Mouse (Mus musculus): ENCODE data around the gene Pafah1b3.

The Pafah1b3 gene

DNA sequence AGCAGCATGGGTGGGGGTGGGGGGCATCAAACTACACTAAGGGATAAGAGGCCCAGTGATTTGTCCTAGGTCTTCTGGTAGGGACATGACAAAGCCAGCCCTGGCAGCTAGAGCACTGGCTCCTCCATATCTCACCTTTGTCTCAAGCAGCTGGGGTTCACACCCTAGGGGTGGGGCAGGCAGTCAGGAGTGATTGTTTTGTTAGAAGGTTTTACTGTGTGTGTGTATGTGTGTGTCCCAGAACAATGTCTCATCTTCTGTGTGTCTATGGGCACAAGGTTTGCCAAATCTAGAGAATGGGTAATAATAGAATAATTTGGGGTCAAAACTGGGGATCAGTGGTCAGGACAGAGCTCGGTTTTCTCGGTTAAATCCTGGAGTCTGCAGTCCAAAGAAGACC, 7.7 kb upstream of the Pafah1b3 start:
- no peak for DNase-seq

DNA sequence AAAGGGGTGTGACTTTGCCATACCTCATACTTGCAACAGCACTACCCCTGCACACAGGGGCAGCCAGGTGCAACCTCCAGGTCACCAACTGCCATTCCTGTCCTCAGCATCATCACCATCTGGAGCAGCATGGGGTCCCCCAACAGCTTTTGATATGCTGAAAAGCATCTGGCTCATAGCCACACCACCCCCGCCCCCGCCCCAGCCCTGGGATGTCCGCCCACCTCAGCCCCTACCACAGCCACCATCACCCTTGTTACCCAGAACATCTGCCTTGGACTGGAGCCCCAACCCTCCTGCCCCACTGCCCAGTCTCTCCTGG, 5.9 kb upstream of the Pafah1b3 start:
- no peak for DNase-seq

GRCm38 (mm10) chr7:25303003-25303684, 5.4 kb upstream of the Pafah1b3 start:
- no peak for DNase-seq

DNA sequence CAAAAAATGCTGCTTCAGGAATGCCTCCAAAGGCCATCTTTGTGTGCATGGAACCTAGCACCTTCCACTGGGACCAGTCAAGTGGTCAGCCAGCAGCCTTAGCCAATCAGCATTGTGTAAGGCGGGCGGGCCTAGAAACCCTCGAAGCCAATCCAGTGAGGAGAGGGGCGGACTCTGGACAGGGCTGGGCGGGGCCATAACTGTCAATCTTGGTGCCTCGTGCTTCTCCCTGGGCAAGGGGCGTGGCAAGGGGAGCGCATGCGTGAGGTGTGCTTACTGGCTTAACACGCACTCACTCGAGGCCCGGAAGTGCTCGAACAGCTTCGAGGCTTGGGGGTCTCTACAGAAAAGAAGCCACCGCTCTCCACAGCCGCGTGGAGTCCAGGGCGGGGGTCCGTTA, 3.3 kb upstream of the Pafah1b3 start, which contains the start of gene Prr19:
Gene Prr19, plus strand, starts transcription at position 349 of the 400 bp plus-strand sequence.
- peak; percentile 57 for DNase-seq

DNA sequence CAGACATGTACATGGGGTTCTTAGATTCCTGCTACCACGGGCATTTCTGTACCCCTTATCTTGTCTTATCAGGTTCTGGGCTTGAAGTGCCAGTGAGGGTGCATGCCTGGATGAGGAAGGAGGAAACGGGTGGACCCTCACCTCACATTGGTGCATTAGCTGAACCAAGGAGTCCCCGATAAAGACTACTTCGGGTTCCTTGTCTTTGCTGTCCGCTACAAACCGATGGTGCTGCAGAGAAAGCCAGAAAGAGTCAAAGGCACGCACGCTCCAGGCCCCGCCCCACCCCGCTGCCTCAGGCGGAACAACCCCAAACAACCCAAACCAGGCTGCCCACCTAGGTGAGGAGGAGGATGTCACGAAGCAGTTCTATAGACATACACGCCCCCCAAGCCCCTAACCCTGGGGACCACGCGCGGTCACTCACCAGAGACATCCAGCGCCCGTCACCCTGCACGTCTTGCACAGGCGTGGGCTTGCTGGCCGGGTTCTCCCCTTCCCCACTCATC, 787 bp downstream of the Pafah1b3 start:
- DNase-seq, result peak; percentile 53

DNA sequence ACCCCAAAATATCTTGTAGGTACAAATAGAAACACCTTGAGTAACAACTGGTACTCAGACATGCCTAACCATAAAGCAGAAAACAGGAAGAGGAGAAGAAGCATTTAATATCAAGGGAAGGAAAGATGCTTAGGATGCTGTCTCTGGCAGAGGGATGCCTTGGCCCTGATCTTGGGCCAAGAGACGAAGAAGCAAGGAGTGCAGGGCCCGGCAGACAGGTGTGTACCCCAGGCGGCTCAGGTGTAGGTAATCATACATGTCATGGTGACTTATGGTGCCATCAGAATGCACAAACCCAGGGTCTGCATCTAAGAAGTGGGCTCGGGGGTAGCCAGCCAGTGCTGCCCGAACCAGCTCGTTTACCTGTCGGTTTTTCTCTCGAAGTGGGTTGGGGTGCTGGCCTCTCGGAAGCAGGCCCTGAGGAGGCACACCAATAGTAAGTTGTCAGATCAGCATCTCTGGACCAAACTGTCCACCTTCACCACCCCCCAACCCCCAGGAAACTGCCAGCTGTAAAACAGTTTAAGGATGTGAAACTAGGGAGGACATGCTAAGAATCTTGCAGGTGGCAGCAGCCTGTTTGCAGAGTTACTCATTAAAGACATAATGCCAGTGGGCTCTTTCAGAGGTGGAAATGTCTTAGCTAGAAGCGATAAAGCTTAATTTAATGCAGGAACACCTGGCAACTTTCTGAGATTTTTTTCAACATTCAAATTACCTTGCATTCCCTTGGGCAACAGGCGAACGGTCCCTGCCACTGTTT, 2.6 kb downstream of the Pafah1b3 start:
- peak; percentile 2 for DNase-seq

DNA sequence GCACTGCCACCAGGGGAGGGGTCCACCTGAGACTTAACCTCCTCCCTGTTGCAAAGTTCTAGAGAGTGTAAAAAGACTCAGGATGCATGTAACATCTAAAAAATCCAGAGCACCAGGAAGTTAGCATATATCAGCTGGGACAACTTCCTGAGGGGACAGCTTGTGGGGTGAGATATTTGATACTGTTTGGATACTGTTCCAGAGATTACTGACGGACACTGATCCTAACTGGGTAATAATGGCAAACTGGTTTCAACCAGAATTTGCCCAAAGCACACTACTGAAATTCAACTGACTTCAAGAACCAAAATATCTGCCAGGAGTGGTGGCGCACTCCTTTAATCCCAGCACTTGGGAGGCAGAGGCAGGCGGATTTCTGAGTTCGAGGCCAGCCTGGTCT, 3.3 kb downstream of the Pafah1b3 start:
- DNase-seq, result no peak

DNA sequence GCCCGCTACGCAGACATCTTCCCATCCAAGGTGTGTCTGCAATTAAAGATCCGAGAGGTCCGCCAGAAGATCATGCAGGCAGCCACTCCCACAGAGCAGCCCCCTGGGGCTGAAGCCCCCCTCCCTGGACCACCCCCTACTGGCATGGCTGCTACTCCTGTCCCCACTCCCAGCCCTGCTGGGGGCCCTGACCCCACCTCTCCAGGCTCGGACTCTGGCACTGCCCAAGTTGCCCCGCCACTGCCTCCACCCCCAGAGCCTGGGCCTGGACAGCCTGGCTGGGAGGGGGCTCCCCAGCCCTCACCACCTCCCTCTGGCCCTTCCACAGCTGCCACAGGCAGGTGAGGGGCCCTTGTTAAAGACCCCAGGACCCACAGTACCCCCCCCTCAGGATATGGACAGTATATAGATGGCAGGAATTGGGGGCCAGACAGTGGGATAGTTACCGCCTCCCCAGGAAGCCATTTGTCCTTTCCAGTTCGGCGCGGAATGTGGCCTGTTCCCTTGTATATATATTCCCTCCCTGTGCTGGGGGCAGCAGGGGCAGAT, 4.5 kb downstream of the Pafah1b3 start:
- DNase-seq, result peak; percentile 4

- DNase-seq, result peak; percentile 19
Measured at GRCm38 (mm10) chr7:25292107-25292506, 5.7 kb downstream of the Pafah1b3 start.

DNA sequence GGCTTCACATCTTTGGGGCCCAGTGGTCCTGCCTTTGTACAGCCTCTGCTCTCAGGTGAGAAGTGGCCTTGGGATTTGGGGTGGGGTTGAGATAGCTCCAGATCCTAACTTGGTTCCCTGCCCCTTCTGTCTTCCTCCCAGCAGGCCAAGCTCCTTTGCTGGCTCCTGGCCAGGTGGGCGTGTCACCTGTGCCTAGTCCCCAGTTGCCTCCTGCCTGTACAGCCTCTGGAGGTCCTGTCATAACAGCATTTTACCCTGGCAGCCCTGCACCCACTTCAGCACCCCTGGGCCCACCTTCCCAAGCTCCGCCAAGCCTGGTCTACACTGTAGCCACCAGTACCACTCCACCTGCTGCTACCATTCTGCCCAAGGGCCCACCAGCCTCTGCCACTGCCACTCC, 6.9 kb downstream of the Pafah1b3 start:
- DNase-seq, result peak; percentile 57

- no peak for DNase-seq
Measured at GRCm38 (mm10) chr7:25290463-25290862, 7.3 kb downstream of the Pafah1b3 start.

GRCm38 (mm10) chr7:25289925-25290324, 7.9 kb downstream of the Pafah1b3 start:
- DNase-seq, result peak; percentile 3

DNA sequence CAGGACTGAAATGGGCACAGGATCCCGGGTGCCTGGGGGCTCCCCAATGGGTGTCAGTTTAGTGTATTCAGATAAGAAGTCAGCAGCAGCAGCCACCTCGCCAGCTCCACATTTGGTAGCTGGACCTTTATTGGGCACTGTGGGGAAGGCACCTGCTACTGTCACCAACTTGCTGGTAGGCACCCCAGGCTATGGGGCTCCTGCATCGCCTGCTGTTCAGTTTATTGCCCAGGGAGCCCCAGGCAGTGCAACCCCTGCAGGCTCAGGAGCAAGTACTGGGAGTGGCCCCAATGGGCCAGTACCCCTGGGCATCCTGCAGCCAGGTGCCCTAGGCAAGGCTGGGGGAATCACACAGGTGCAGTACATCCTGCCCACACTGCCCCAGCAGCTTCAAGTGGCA, 9.1 kb downstream of the Pafah1b3 start:
- DNase-seq, result no peak

GRCm38 (mm10) chr7:25288011-25288410, 9.8 kb downstream of the Pafah1b3 start:
- DNase-seq, result no peak

DNA sequence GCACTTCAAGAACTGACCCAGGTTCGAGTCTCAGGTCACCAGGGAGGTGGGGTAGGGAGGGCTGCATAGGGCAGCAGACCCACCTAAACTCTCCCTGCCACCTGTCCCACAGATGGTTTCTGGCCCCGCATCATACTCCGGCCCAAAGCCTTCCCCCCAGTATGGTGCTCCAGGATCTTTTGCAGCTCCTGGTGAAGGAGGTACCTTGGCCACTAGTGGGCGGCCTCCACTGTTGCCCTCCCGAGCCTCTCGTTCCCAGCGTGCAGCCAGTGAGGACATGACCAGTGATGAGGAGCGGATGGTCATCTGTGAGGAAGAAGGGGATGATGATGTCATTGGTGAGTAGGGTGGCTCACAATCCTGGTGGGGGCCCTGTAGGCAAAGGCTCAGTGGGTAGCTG, 10.8 kb downstream of the Pafah1b3 start:
- DNase-seq, result peak; percentile 4

DNA sequence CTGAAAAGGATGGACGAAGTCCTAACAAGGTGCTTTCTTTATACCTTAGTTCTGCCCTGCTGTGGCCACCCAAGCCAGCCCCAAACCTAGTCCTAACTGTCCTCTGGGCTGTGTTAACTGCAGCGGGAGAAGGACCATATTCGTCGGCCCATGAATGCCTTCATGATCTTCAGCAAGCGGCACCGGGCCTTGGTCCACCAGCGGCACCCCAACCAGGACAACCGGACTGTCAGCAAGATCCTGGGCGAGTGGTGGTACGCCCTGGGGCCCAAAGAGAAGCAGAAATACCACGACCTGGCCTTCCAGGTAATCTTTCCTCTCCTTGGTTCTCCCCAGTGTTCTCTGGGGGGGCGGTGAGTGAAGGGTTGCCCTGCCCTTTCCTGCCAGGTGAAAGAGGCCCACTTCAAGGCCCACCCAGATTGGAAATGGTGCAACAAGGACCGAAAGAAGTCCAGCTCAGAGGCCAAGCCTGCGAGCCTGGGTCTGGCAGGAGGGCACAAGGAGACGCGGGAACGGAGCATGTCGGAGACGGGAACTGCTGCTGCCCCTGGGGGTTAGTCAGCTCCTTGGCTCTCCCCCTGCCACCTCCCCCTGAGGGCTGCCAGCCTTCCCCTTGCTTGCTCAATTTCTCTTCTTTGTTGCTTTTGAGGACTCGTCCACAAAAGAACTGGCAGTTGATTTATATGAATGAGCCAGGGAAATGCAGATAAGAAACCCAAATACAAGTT, 12.1 kb downstream of the Pafah1b3 start:
- no peak for DNase-seq

GRCm38 (mm10) chr7:25284766-25285165, 13.0 kb downstream of the Pafah1b3 start:
- peak; percentile 13 for DNase-seq

DNA sequence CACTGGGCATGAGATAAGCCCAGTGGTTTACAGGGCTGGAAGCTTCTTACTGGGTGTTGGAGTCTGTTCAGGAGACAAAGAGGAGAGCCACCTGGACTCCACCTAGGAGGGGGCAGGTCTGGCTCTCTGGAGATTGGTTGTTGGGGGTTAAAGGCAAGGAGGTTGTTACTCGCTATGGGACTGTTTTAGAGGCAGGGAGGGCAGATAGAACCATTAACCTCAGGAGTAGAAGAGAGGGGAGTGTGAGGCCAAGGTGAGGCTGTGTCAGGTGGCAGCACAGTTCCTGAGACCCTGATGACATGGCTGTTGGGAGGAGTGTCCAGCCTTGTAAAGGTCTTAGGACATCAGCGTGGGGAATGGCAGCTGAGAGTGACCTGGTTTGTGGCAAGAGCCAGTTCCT, 13.6 kb downstream of the Pafah1b3 start:
- DNase-seq, result peak; percentile 3

GRCm38 (mm10) chr7:25283637-25284036, 14.1 kb downstream of the Pafah1b3 start:
- peak; percentile 26 for DNase-seq

DNA sequence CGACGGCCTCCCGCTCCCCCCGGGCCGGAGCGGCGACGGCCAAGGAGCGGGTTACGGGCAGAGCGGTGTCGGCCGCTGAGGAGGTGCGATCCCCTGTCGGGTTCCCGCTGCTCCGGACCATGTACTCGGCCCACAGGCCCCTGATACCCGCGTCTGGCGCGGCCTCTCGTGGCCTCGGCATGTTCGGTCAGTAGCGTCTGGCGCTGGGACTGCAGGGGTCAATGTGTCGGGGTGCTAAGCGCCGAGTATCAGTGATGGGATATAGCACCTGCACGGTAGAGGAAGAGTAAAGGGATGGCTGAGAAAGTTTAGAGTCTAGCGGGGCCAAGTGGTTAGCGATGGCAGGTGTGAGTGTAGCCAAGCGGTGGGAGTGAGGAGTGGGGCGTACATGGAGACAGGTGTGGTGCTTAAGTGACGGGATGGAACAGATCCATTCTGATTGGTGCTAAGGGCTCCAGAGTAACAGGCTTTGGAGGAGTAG, 15.0 kb downstream of the Pafah1b3 start:
- peak; percentile 64 for DNase-seq

DNA sequence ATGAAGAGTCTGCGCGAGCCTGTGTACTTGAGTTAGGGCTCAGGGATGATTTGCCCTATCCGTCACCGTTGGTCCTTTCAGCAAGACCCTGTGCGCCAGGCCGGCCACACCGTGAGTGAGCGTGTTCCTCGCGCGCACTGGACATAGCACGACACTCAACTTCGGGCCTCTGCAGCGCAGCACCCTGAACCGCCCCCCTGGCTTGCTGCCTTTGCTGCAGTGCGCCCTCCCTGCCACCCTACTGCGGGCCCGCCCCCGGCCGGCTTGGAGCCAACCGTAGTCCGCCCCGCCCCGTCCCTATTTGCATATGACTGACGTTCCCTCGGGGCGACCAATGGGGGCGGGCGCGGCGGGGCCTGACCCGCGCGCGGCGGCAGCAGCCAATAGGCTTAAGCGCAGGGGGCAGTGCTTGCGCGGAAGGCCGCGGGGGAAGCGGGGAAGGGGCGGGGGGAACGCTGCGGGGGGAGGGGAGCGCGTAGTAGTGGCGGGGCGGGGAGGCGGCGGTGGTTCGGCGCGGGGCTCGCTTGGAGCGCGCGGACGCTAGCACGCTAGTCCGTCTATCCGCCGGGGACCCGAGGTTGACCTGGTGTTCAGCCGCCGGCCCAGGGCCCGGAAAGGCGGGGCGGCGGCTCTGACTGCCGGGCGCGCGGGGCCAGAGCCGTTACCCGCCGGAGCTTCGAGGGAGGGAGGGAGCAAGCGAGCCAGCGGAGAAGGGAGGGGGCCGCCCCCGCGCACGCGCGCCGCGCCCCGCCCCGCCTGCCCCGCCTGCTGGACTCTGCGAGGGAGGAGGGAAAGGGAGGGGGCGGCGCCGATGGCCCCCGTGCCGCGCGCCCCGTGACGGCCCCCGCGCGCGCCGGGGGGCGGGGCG, 15.8 kb downstream of the Pafah1b3 start:
- DNase-seq, result peak; percentile 99

DNA sequence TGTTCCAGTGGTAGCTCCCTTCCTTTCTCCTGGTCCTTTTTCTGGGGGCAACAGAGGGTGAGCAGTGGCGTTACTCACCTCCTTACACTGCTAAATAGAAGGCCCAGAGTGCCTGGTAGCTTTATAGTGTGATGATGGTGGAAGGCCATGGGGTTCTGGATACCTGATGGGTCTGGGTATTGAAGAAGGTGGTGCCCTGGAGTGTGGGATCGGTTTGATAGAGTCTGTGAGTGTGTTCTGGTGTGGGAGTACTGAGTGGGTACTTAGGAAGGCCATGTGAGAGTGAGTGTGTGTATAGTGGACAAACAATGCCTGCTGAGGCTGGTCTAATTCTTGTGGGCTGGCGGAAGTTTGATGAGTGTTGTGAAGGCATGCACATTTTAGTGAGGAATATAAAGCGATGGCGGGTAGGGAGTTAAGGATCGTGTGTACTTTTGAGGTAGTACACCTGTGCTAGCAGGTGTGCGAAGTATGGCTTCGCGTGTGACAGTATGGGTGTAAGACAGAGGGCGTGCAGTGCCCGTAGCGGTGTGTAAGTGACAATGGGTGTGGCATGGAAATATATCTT, 16.5 kb downstream of the Pafah1b3 start:
- DNase-seq, result no peak
